Mouse (Mus musculus) cerebellum, adult (tissue): ENCODE results near the gene Wdr13.
A peak's percentile ranks its signal among the peaks of the same experiment; 100 is the strongest.

ENCODE experiments used
- ATAC-seq: cut with Nextera tagmentation; 2 replicates; pipeline ENCODE4 v1.9.2; 2017; ENCODE audit warnings: mild to moderate bottlenecking, moderate library complexity, mixed read lengths; ENCODE audit not compliant: insufficient number of reproducible peaks, low FRiP score, low TSS enrichment

Wdr13 gene

GRCm38 (mm10) chrX:8132017-8132976 is at the start of gene Wdr13:
Wdr13 (minus strand) TSS chrX:8132892.
- peak; percentile 86 for ATAC-seq

GRCm38 (mm10) chrX:8179646-8180045 is 47.0 kb upstream of the Wdr13 start:
- ATAC-seq, result no peak

- ATAC-seq, result no peak
These were observed 46.2 kb upstream of the Wdr13 start for GRCm38 (mm10) chrX:8178871-8179270.

GRCm38 (mm10) chrX:8175504-8176385 is 43.1 kb upstream of the Wdr13 start, which contains the start of gene Tbc1d25:
Tbc1d25 (minus strand) TSS chrX:8176181.
- peak; percentile 90 for ATAC-seq

- ATAC-seq, result no peak
These were observed 42.4 kb upstream of the Wdr13 start for GRCm38 (mm10) chrX:8175169-8175503.

- no peak for ATAC-seq
These were observed 35.3 kb upstream of the Wdr13 start for GRCm38 (mm10) chrX:8167716-8168647.

- peak; percentile 15; the same call in 1 of the 2 replicates for ATAC-seq
These were observed 31.8 kb upstream of the Wdr13 start for GRCm38 (mm10) chrX:8164471-8164870.

- ATAC-seq, result peak; percentile 72; the same call in 1 of the 2 replicates
These were observed 30.4 kb upstream of the Wdr13 start for GRCm38 (mm10) chrX:8163076-8163475.

- peak; percentile 93; the same call in 1 of the 2 replicates for ATAC-seq
These were observed 12.7 kb upstream of the Wdr13 start, which contains the start of gene Rbm3 for GRCm38 (mm10) chrX:8145153-8145991. Rbm3 (minus strand) TSS chrX:8145880.

GRCm38 (mm10) chrX:8143750-8144149 is 11.1 kb upstream of the Wdr13 start:
- ATAC-seq, result no peak

GRCm38 (mm10) chrX:8142948-8143347 is 10.3 kb upstream of the Wdr13 start:
- ATAC-seq, result no peak

GRCm38 (mm10) chrX:8141058-8141457 is 8.4 kb upstream of the Wdr13 start:
- ATAC-seq, result no peak

- no peak for ATAC-seq
These were observed 7.8 kb upstream of the Wdr13 start for GRCm38 (mm10) chrX:8140446-8140845.

- ATAC-seq, result no peak
These were observed 6.8 kb upstream of the Wdr13 start for GRCm38 (mm10) chrX:8139480-8139879.

GRCm38 (mm10) chrX:8135886-8136285 is 3.2 kb upstream of the Wdr13 start:
- no peak for ATAC-seq

GRCm38 (mm10) chrX:8131393-8131792 is 1.3 kb downstream of the Wdr13 start:
- no peak for ATAC-seq

GRCm38 (mm10) chrX:8125235-8125634 is 7.5 kb downstream of the Wdr13 start:
- no peak for ATAC-seq

- ATAC-seq, result peak; percentile 56; the same call in 1 of the 2 replicates
These were observed 8.7 kb downstream of the Wdr13 start for GRCm38 (mm10) chrX:8123821-8124470.
